Mouse (Mus musculus): ENCODE measurements around the gene Morn3. TPM values are rescaled to one million over a fixed set of nuclear protein-coding genes. Genes with fewer than 3 reads are reported as not detected.

Morn3 gene
- total and polyA plus RNA-seq, 2 experiments from 2014 or later, result 1.1 TPM; not detected in 1

DNA sequence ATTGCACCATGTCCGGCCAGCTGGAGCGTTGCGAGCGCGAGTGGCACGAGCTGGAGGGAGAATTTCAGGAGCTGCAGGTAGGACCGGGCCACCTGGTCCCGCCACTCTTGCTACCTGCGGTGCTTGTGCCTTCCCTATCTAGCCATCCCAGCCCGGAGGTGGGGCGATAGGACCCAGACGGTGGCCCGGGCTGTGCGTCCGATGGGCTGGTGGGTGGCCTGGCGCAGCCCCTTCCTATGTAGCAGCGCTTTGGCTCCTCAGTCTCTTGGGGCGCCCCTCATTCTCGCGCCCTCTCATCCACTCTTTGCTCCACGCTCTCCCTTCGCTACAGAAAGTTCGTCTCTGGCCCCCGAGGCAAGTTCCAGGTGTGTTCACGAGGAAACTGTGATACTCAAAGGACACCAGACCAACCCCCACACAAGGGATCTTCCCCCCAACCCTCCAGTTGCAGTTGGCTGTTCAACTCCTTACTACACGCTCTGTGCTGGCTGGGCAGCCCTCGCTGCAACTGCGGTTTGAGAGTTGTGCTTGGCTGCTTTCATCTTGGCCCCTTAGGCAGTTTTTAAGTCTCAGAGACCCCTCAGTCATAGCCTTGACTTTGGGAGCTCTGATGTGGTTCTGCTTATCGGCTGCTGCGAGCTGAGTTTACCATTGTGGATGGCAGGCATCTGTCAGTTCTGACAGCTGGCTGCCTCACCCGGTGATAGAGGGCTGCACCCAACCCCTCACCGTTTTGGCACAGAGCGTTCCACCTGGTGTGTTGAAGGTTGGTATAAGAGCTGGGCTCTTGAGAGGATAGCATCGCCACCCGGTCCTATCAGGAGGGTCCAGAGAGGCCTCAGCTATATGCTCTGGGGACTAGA lies 29.8 kb upstream of the Morn3 start:
- Histone ChIP-seq H3K9ac (replicated peaks; ENCODE audit: low read length, poor library complexity, severe bottlenecking) (peak overlapping the region; percentile 76), H3K27ac (ENCODE audit: low read depth, low read length) (peak overlapping the region; percentile 63; the same call in 1 of the 2 replicates), H3K36me3 (ENCODE audit: insufficient read depth, low read length) (no peaks in the 10 kb centered on the region), H3K4me2 (ENCODE audit: low read depth, low read length, poor library complexity, severe bottlenecking) (peak overlapping the region; percentile 95), H3K4me1 (ENCODE audit: insufficient read depth, low read length) (peaks cover 7% of the 10 kb centered on the region; the same call in 1 of the 2 replicates), H3K27me3 (ENCODE audit: insufficient read depth, low read length) (no peaks in the 10 kb centered on the region), H3K4me3 (ENCODE audit: low read depth, low read length) (peak overlapping the region; percentile 84), H3K9me3 (ENCODE audit: low read length) (no peaks in the 10 kb centered on the region)
- 4% methylated on average over 35 of the region's 35 CpGs for WGBS
- DNase-seq (ENCODE audit: low spot score) (peak; percentile 63), ATAC-seq (ENCODE audit: low FRiP score) (peak; percentile 78)
- TF ChIP-seq CTCF (IDR thresholded peaks at IDR 0.05), result no peak; the same call in 1 of the 2 replicates

DNA sequence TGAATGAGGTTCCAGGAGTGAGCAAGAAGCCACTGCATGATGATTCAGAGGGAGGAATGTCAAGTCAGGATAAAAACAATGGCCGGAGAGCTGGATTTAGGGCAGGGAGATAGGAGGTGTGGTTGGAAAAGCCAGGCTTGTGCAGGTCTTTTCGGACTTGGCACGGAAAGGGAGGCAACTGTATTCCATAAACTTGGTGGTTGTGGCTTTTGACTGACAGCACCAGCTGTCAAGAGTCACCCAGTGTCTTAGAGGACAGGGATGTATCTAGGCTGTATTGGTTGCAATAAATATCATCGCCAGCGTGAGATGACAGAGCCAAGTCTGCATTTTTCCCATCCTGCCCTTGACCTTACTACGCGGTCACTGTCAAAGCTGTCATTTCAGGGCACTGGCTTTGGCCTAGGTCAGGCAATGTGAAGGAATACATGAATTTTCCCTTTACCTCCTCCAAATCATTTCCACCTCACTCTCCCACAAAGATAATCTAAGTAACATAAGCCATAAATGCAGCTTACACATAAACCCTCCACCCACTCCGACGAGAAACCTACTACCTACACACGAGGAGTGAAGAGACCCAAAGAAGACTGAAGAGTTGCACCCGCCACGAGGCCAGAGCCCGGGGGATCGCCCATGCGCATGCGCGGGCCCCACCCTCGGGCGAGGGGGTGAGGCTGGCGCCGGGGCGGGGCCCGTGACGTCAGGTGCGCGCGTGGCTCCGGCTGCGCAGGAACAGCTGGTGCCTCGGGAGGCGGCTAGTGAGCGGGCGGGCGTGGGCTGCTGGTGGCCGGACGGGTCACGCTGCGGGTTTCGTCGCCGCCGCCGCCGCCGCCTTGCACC lies 29.0 kb upstream of the Morn3 start:
- H3K9ac ChIP-seq (replicated peaks; ENCODE audit: low read length, poor library complexity, severe bottlenecking), result peak overlapping the region; percentile 76
- no peaks in the 10 kb centered on the region for H3K36me3 ChIP-seq (ENCODE audit: insufficient read depth, low read length)
- peak; percentile 91 for ATAC-seq (ENCODE audit: low FRiP score)
- peak overlapping the region; percentile 63 for H3K27ac ChIP-seq (ENCODE audit: low read depth, low read length)
- TF ChIP-seq CTCF (IDR thresholded peaks at IDR 0.05), result no peak
- peak; percentile 93 for DNase-seq (ENCODE audit: low spot score)
- WGBS, result 9% methylated on average over 39 of the region's 45 CpGs
- peak overlapping the region; percentile 95 for H3K4me2 ChIP-seq (ENCODE audit: low read depth, low read length, poor library complexity, severe bottlenecking)
- H3K4me3 ChIP-seq (ENCODE audit: low read depth, low read length), result peak overlapping the region; percentile 84
- H3K27me3 ChIP-seq (ENCODE audit: insufficient read depth, low read length), result no peaks in the 10 kb centered on the region
- H3K4me1 ChIP-seq (ENCODE audit: insufficient read depth, low read length), result peaks cover 7% of the 10 kb centered on the region; the same call in 1 of the 2 replicates
- no peaks in the 10 kb centered on the region for H3K9me3 ChIP-seq (ENCODE audit: low read length)

DNA sequence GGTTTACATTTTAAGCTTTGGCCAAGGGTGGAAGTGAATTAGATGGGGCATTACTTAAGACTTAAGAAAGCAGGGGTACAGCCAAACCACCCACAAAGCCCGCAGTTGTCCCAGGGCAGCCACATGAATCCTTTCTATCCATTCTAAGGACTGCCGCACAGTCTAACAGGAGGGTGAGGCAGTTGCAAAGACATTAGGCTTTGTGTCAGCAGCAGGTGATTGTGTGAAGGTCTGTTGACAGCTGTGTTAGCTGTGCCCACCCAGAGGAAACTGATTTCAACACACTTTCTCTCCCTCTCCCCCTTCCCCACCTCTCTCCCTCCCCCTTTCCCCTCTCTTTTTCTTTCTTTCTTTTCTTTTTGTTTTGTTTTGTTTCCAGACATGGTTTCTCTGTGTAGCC lies 21.9 kb upstream of the Morn3 start:
- no peak for ATAC-seq (ENCODE audit: low FRiP score)
- Histone ChIP-seq H3K9me3 (ENCODE audit: low read length) (no peaks in the 10 kb centered on the region), H3K27me3 (ENCODE audit: insufficient read depth, low read length) (no peaks in the 10 kb centered on the region), H3K27ac (ENCODE audit: low read depth, low read length) (no peak overlapping the region), H3K4me3 (ENCODE audit: low read depth, low read length) (no peak overlapping the region), H3K4me1 (ENCODE audit: insufficient read depth, low read length) (no peaks in the 10 kb centered on the region), H3K36me3 (ENCODE audit: insufficient read depth, low read length) (no peaks in the 10 kb centered on the region), H3K4me2 (ENCODE audit: low read depth, low read length, poor library complexity, severe bottlenecking) (no peak overlapping the region), H3K9ac (replicated peaks; ENCODE audit: low read length, poor library complexity, severe bottlenecking) (no peak overlapping the region)
- TF ChIP-seq CTCF (IDR thresholded peaks at IDR 0.05), result no peak
- no peak for DNase-seq (ENCODE audit: low spot score)
- WGBS, result 86% methylated on average over 2 of the region's 2 CpGs

DNA sequence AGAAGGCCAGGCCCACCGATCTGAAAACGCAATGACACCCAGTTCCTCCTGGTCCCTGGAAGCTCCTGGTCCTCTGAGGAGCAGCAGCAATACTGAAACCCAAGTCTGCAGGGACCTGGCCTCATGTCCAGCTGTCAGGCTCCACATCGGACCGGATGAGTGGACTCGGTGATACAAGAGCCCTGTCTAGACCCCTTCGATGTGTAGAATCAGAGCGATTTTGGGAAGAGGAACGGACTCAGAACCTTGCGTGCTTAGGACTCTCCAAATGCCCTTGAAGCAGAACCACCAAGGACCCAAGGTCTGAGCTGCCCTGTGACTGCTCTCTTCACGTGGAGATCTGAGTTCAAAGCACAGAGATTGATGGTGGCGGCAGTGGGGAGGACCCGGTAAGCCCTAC lies 21.3 kb upstream of the Morn3 start, which contains the start of gene Tmem120b:
Gene Tmem120b (plus strand): TSS at position 301 of the 400 bp plus-strand sequence.
- H3K4me2 ChIP-seq (ENCODE audit: low read depth, low read length, poor library complexity, severe bottlenecking), result no peak within 1 kb of the TSS
- H3K27me3 ChIP-seq (ENCODE audit: insufficient read depth, low read length), result no peaks in the 10 kb centered on the region
- no peak within 1 kb of the TSS for H3K9ac ChIP-seq (replicated peaks; ENCODE audit: low read length, poor library complexity, severe bottlenecking)
- no peak within 1 kb of the TSS for H3K27ac ChIP-seq (ENCODE audit: low read depth, low read length)
- H3K9me3 ChIP-seq (ENCODE audit: low read length), result no peaks in the 10 kb centered on the region
- ATAC-seq (ENCODE audit: low FRiP score) (no peak), DNase-seq (ENCODE audit: low spot score) (no peak)
- no peaks in the 10 kb centered on the region for H3K36me3 ChIP-seq (ENCODE audit: insufficient read depth, low read length)
- H3K4me1 ChIP-seq (ENCODE audit: insufficient read depth, low read length), result no peaks in the 10 kb centered on the region
- 90% methylated on average over 12 of the region's 12 CpGs for WGBS
- TF ChIP-seq CTCF (IDR thresholded peaks at IDR 0.05), result no peak
- no peak within 1 kb of the TSS for H3K4me3 ChIP-seq (ENCODE audit: low read depth, low read length)

DNA sequence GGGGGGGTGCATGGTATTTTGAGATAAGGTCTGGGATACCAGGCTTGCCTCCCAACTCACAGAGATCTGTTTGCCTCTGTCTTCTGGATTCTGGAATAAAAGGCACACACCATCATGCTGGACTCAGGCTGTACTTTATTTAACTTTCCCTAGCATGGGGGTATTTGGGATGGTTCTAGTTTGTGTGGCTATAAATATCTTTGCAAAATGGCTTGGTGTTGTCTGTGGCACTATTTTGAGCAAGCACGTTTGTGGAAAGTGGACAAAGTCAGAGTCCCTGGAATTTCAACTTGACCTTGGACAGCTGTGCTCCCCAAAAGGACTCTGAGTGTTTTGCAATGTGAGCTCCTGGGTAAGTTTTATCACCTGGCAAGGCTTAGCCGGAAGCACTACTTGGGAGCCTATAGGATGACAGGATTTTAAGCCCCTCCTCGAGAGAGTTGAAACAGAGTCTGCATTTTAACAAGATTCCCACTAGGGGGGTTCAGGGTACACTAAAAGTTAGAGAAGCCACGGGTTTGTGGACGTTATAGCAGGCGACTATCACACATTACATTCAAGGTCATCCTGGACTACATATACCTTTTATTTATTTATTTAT lies 20.7 kb upstream of the Morn3 start:
- 24% methylated on average over 6 of the region's 6 CpGs for WGBS
- no peak overlapping the region for H3K4me2 ChIP-seq (ENCODE audit: low read depth, low read length, poor library complexity, severe bottlenecking)
- no peak overlapping the region for H3K27ac ChIP-seq (ENCODE audit: low read depth, low read length)
- H3K4me3 ChIP-seq (ENCODE audit: low read depth, low read length), result no peak overlapping the region
- DNase-seq (ENCODE audit: low spot score) (peak; percentile 69), ATAC-seq (ENCODE audit: low FRiP score) (0 out of 2 replicates have a peak, but pooled peaks have one; percentile 38)
- H3K36me3 ChIP-seq (ENCODE audit: insufficient read depth, low read length), result no peaks in the 10 kb centered on the region
- no peaks in the 10 kb centered on the region for H3K27me3 ChIP-seq (ENCODE audit: insufficient read depth, low read length)
- TF ChIP-seq CTCF (IDR thresholded peaks at IDR 0.05), result peak; percentile 52
- H3K9ac ChIP-seq (replicated peaks; ENCODE audit: low read length, poor library complexity, severe bottlenecking), result no peak overlapping the region
- no peaks in the 10 kb centered on the region for H3K9me3 ChIP-seq (ENCODE audit: low read length)
- no peaks in the 10 kb centered on the region for H3K4me1 ChIP-seq (ENCODE audit: insufficient read depth, low read length)

Measured in midbrain, postnatal 0 days (tissue).